In genomic region chr11:120352571-120353290, GRCm38 (mm10) we compare ENCODE assay signal across 8 mouse cellular contexts. TPM values are rescaled to one million over a fixed set of nuclear protein-coding genes. Genes with fewer than 3 reads are reported as not detected.
A peak's percentile ranks its signal among the peaks of the same experiment; 100 is the strongest.
DNase-seq lines count a peak whose midpoint lies in the region; ATAC-seq and TF ChIP-seq lines count a peak whose summit lies in the region.

No protein-coding gene starts in this region.

- H3K36me3 ChIP-seq in forebrain, postnatal 0 days (ENCODE audit: insufficient read depth), result no peaks in the 10 kb centered on the region
- no peaks in the 10 kb centered on the region for H3K36me3 ChIP-seq in kidney, embryonic 15.5 days

- H3K27ac ChIP-seq in left cerebral cortex, adult 2 months, result 0 out of 2 replicates have a peak overlapping the region, but pooled peaks have one; percentile 19
- peak overlapping the region; percentile 55 for H3K27ac ChIP-seq in forebrain, postnatal 0 days (ENCODE audit: low read depth, low read length)
- peak overlapping the region; percentile 100 for H3K27ac ChIP-seq in kidney, embryonic 15.5 days

- no peaks in the 10 kb centered on the region for H3K9me3 ChIP-seq in forebrain, postnatal 0 days (ENCODE audit: low read length)
- H3K9me3 ChIP-seq in kidney, embryonic 15.5 days (replicated peaks), result no peaks in the 10 kb centered on the region

- no peak overlapping the region for H3K4me3 ChIP-seq in left cerebral cortex, adult 2 months
- no peak overlapping the region for H3K4me3 ChIP-seq in forebrain, postnatal 0 days (ENCODE audit: low read depth, low read length)
- H3K4me3 ChIP-seq in kidney, embryonic 15.5 days (replicated peaks), result no peak overlapping the region

- WGBS in forebrain, postnatal 0 days, result 61% methylated on average over 13 of the region's 13 CpGs
- 58% methylated on average over 13 of the region's 13 CpGs for WGBS in kidney, embryonic 15.5 days

- DNase-seq in left cerebral cortex, adult 2 months (ENCODE audit: extremely low spot score in 1 of 2, low spot score in 2 of 2), result peak in 1 of 2 experiments; percentile 20
- DNase-seq in left cerebral cortex, adult 11 months (ENCODE audit: low spot score), result no peak
- DNase-seq in adrenal gland, adult 2 months, result peak; percentile 54
- no peak for DNase-seq in forebrain, postnatal 0 days
- peak; percentile 68 for DNase-seq in lung, postnatal 36 days
- peak; percentile 34 for DNase-seq in urinary bladder, postnatal 14 days (ENCODE audit: low spot score)
- DNase-seq in thymus, postnatal 0 days (ENCODE audit: low spot score), result no peak

- peak overlapping the region; percentile 31; the same call in 1 of the 2 replicates for H3K9ac ChIP-seq in forebrain, postnatal 0 days
- H3K9ac ChIP-seq in kidney, embryonic 15.5 days, result peak overlapping the region; percentile 24; the same call in 1 of the 2 replicates

- no peak for TF ChIP-seq CTCF in left cerebral cortex, adult 2 months (IDR thresholded peaks at IDR 0.05)
- TF ChIP-seq CTCF in forebrain, postnatal 0 days (IDR thresholded peaks at IDR 0.05; ENCODE audit: low read depth), result no peak

- peaks cover 9% of the 10 kb centered on the region for H3K4me1 ChIP-seq in forebrain, postnatal 0 days (ENCODE audit: insufficient read depth)
- peaks cover 76% of the 10 kb centered on the region for H3K4me1 ChIP-seq in kidney, embryonic 15.5 days

- H3K27me3 ChIP-seq in forebrain, postnatal 0 days (ENCODE audit: insufficient read depth, low read length), result no peaks in the 10 kb centered on the region
- H3K27me3 ChIP-seq in kidney, embryonic 15.5 days, result no peaks in the 10 kb centered on the region

- no peak for ATAC-seq in forebrain, postnatal 0 days
- no peak for ATAC-seq in kidney, embryonic 15.5 days (replicated peaks; ENCODE audit: low FRiP score)

- H3K4me2 ChIP-seq in forebrain, postnatal 0 days (ENCODE audit: low read depth), result no peak overlapping the region
- H3K4me2 ChIP-seq in kidney, embryonic 15.5 days, result peak overlapping the region; percentile 10; the same call in 1 of the 2 replicates

- intact Hi-C loops in left cerebral cortex, adult 2 months (cut with DNase I), result no loop called here

RNA-seq across cellular contexts. Expression of gene Actg1, which starts 4.4 kb away (rescaled TPM):
- 1,000 to 10,000 TPM; 1,100 to 1,129 TPM for total RNA-seq in left cerebral cortex, adult 2 months (2021)
- 1,000 to 10,000 TPM in 1 of 2 experiments, 100 to 1,000 TPM in 1; 913 to 1,618 TPM for total RNA-seq in adrenal gland, adult 2 months (2021)
- polyA plus RNA-seq in adrenal gland, adult 2 months (2012; rRNA removed), result 531 and 632 TPM in 2 replicates
- total RNA-seq in forebrain, postnatal 0 days (2014; rRNA removed), result 2,455 and 2,516 TPM in 2 replicates
- polyA plus RNA-seq in forebrain, postnatal 0 days (2015; fragmentation: Nextera tagmentation; extraction: Ambion mirVana), result 4,096 and 4,381 TPM in 2 replicates
- 2,367 and 2,520 TPM in 2 replicates for polyA plus RNA-seq in kidney, embryonic 15.5 days (2015; fragmentation: Nextera tagmentation; extraction: Ambion mirVana)
- polyA plus RNA-seq in thymus, postnatal 0 days (2015; fragmentation: Nextera tagmentation; extraction: Ambion mirVana), result 1,815 and 1,857 TPM in 2 replicates

RNA-seq across cellular contexts. Expression of gene Fscn2, which starts 8.6 kb away (rescaled TPM):
- total RNA-seq in left cerebral cortex, adult 2 months (2021), result under 1 TPM in 1 of 2 experiments, not detected in 1; 0.25 TPM
- under 1 TPM; 0.17 to 0.58 TPM for total RNA-seq in adrenal gland, adult 2 months (2021)
- 0.16 and 0.22 TPM in 2 replicates for polyA plus RNA-seq in adrenal gland, adult 2 months (2012; rRNA removed)
- 0.29 TPM in 1 of 2 replicates, not detected in the other for total RNA-seq in forebrain, postnatal 0 days (2014; rRNA removed)
- polyA plus RNA-seq in forebrain, postnatal 0 days (2015; fragmentation: Nextera tagmentation; extraction: Ambion mirVana), result 1.9 and 2.0 TPM in 2 replicates
- polyA plus RNA-seq in kidney, embryonic 15.5 days (2015; fragmentation: Nextera tagmentation; extraction: Ambion mirVana), result 1.1 and 1.2 TPM in 2 replicates
- 0.46 and 0.59 TPM in 2 replicates for polyA plus RNA-seq in thymus, postnatal 0 days (2015; fragmentation: Nextera tagmentation; extraction: Ambion mirVana)

RNA-seq across cellular contexts. Expression of gene Faap100, which starts 25.8 kb away (rescaled TPM):
- total RNA-seq in left cerebral cortex, adult 2 months (2021), result 10 to 100 TPM; 16.1 to 17.6 TPM
- 10 to 100 TPM; 17.6 to 24.1 TPM for total RNA-seq in adrenal gland, adult 2 months (2021)
- 192 and 223 TPM in 2 replicates for polyA plus RNA-seq in adrenal gland, adult 2 months (2012; rRNA removed)
- 107 and 132 TPM in 2 replicates for total RNA-seq in forebrain, postnatal 0 days (2014; rRNA removed)
- 73.4 and 97.8 TPM in 2 replicates for polyA plus RNA-seq in forebrain, postnatal 0 days (2015; fragmentation: Nextera tagmentation; extraction: Ambion mirVana)
- 33.1 and 41.9 TPM in 2 replicates for polyA plus RNA-seq in kidney, embryonic 15.5 days (2015; fragmentation: Nextera tagmentation; extraction: Ambion mirVana)
- polyA plus RNA-seq in thymus, postnatal 0 days (2015; fragmentation: Nextera tagmentation; extraction: Ambion mirVana), result 12.8 and 15.9 TPM in 2 replicates

Comparison
In these comparisons a context has a peak if more than half of its experiments do, and no peak if none do; other contexts are left out.
1. DNase-seq: peak in adrenal gland, adult 2 months (single experiment), lung, postnatal 36 days (single experiment) and urinary bladder, postnatal 14 days (single experiment); none in left cerebral cortex, adult 11 months (single experiment), forebrain, postnatal 0 days (single experiment) and thymus, postnatal 0 days (single experiment).
2. H3K27ac ChIP-seq: peak in every context shown above with its lines; median percentile 100 in kidney, embryonic 15.5 days; 55 in forebrain, postnatal 0 days; 19 in left cerebral cortex, adult 2 months.